Mouse (Mus musculus) lung, adult 18-20 months (tissue): ENCODE measurements around the gene Vps35l.

Source experiments
- DNase-seq, 2 experiments: peaks; one replicate each; pipeline ENCODE4 v3.0.0; 2022; ENCODE audit warnings: mixed read lengths in 2 of 2

Vps35l gene

DNA sequence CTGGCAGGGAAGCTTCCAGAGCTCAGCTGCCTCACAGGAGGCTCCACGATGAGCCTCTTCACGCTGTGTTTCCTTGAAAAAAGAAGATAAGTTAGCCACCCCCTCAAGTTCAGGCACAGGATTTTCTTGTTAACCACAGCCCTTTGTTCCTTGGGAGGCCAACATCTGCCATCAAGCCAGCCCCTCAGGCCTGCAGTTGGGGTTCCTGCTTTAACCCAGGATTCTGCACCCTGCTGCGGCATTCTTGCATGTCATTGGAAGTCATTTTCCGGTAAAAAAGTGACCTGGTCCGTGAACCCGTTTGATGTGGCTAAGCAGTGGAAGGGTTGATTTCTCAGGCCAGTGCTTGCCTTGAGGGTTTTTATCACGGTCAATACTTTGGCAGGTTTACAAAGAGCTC, 84.4 kb downstream of the Vps35l start:
- DNase-seq = no peak

DNA sequence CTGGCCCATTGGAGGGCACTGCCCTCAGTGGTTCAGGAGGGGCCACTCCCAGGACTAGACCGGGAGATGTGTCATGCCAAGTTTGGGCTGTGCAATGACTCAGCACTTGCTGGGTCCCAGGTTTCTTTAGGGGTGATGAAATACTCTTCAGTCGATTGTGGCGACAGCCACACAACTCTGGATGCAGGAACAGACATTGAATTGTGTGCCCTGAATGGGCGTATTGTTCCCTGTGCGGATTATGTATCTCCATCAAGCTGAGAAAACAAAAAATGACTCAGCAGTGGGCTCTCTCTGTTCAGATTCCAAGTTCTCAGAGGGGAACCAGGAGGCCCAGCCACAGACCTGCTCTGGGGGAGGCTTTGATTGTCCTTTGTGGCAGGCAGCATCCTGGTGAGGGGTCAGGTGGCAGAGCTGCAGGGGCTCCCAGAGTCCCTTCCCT, 88.0 kb downstream of the Vps35l start:
- DNase-seq = peak; percentile 43 to 54

DNA sequence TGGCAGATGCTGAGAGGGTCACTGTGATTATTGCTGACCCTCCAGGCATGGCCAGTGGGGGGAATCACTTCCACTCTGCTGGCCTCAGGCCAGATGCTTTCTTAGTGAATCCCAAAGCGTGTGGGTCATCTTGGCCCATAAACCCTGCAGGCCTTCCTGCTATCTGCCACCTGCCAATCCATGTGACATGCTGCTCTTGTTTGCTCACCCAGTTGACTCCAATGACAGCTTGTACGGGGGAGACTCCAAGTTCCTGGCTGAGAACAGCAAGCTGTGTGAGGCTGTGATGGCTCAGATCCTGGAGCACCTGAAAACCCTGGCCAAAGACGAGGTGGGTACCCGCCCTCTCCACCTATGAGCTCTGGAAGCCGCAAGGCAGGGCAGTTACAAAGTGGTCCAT, 97.9 kb downstream of the Vps35l start:
- DNase-seq = no peak

DNA sequence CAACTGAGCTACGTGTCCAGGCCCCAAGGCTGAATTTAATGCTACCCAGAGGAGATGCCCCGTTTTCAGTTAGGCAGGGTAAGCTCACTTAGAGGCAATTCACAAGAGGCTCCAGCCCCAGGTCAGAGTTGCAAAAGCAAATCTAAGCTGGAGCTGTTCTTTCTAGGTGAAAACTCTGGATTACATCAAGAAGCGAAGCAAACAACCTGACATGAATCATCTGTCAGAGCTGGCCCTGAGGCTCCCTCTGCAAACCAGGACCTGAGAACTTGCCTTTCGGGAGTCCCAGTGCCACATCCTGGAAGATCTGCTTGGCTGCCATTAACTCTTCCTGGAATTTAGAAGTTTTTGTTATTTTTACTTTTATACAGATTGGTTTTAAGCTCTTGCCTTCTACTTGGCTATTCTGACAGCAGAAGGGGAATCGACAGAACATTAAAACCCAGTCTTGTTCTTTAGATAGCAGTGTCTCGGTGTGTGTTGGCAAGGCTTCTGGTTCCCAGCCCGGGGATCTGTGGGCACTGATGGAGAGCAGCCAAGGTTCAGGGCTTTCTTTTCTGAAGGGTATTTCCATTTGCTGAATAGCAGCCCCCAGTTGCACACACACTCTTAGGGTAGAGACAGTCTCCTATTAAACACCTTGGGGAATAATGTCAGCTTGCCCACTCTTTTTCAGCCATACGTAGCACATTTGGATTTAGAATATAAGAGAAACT, 101.2 kb downstream of the Vps35l start:
- no peak for DNase-seq

DNA sequence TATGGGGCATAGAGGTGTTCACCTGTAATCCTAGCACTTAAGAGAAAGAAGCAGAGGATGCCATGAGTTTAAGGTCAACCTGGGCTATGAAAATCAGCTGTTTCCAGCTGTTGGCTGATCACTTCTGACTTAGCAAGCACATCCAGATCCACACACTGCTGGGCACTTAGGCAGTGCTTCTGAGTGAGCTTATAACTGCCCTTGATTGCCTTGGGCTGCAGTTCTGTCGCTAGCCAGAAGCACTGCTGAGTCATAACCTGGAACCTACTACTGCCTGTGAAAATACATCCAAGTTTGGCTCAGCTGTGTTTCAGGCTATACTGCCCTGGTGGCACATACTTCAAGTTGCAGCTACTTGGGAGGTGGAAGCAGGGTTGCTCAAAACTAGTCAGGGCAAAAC, 101.8 kb downstream of the Vps35l start:
- no peak for DNase-seq

DNA sequence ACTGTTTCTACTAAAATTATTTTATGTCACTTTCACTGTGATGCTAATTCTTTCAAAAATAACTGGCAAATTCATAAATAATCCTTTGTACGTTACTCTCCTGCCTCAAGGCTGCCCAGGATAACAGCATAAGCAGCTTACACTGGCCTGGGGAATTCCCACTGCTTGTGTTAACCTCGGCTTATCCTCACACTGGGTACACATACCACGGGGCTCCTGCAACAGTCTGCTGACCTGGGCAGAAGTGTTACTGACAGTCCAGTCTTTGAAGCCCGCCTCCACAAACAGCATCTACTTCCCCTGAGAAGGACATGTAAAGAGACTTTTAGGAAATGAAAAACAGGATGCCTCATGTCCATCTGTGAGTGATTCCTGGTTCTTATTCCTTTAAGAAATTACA, 102.9 kb downstream of the Vps35l start:
- no peak for DNase-seq

DNA sequence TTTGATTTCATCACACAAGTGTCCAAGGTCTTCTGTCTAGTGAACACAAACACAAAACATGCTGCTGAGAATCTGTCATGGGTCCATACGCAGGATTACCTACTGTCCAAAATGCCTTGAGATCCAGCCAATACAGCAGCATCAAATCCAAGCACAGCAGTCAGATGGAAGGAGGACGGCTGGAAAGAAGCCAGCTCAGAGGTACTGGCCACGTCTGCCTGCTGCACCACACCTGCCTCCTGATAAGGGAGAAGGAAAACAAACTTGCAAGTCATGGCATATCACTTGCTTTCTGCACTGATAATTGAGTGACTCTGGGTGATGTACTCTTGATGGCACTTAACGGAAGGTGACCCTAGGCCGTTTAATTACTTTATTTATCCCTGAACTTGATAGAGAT, 105.1 kb downstream of the Vps35l start:
- DNase-seq = no peak

DNA sequence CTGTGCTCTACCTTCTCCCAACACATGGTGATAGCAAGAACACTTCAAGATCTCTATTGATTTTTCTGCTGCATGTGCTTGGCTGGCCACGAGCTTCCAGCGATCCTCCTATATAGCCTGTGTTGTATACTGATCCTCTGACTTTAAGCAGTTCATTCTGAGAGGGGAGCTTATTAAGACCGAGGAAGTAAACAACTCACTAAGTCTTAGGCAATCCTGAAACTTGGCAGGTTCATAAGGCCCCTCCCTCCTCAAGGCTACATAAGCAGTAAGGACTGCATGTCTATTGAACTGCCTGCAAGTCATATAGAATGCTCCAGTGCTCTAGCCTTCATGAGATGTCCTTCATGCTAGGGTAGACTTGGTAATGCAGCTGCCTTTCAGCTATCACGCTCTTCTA, 106.3 kb downstream of the Vps35l start:
- peak; percentile 38 to 67 for DNase-seq

DNA sequence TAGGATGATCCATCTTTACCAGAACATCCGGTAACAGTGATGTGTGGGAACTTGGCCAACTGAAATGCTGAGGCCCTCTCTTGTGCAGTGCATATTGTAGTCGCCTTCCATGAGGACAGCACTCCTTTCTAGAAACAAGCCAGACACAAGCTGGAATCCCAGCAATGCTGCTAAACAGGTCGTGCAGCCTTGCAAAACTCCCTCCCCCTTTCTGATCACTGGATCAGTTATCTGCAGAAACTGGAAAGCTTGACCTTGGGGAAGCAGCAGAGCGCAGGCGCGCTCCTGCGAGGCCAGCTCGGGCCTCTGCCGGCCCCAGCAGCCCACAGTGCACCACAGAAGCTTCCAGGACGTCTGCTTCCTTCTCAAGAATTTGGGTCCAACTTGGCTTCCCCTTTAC, 108.8 kb downstream of the Vps35l start:
- peak; percentile 76 to 81 for DNase-seq

DNA sequence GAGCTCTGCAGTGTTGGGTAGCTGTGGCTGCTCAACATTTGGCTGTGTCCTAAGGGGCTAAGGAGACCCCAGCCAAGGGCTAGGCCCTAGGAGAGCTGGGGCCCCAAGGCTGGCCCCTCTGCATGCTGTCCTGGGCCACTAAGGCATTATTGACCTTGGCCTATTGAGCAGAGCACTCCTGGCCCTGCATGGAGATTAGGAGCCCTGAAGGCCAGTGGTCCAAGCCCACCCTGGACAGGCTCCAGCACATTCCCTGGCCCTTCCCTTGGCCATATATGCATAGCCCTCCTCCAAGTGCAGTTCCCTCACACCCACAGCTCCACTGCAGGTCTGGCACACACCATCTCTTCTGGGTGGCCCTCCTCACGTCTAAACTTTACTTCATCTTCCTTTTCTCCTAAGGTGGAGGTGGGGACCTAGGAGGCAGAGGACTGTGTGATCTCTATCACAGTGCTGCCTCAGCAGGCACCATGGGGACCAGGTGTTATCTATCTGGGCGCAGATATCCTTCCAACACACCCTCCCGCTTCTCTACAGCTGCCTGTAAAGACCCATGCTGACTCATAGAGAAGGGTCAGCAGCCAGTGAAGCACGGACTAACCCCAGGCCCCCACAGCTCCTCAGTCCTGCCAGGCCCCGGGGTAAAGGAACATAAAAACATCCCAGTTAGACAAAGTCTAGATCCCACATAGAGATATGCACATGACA, 109.7 kb downstream of the Vps35l start:
- DNase-seq = no peak

DNA sequence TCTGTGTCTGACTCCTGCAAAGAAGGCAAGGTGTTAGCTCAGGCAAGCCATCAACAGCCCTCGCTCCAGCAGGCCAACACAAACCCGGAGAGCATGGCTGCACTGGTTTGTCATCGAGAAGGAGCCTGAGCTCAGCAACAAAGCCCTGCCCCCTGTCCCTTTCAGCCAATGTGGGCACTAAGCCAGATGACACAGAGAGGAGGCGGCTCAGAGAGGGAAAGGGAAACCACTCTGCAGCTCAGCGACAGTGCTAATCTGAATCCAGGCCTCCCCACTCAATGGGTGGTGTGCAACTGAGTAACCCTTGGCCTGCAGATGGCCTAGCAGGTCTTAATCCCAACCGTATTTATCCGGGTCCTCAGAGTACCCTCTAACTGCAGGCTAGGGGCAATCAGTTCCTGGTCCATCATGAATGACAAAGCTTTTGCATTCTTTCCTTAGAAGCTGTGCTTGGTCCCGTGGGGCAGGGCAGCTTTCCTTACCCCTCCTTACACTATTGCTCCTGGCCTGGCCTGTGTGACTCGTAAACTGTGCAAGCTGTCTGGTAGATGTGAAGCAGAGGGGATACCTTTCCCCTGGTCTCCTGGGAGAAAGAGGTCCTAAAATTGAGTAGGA, 110.8 kb downstream of the Vps35l start:
- DNase-seq = peak; percentile 25 to 55

DNA sequence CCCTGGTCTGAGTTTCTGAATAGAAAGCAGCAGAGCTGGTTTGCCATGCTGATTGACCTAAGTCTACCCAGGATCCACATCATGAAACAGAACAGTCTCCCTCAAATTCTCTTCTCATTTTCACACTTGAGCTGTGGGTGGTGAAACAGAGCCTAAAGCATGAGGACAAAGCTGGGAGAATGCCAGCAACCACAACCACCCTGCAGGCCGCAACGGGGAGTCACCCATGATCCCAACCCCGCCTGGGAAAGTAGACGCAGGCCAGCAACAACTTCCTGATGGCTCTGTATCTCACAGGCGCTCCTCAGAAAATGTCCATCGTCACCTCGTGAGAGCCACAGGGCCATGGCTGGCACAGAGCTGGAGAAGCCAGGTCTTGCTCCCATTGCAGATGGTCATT, 111.5 kb downstream of the Vps35l start:
- peak; percentile 66 to 71 for DNase-seq

DNA sequence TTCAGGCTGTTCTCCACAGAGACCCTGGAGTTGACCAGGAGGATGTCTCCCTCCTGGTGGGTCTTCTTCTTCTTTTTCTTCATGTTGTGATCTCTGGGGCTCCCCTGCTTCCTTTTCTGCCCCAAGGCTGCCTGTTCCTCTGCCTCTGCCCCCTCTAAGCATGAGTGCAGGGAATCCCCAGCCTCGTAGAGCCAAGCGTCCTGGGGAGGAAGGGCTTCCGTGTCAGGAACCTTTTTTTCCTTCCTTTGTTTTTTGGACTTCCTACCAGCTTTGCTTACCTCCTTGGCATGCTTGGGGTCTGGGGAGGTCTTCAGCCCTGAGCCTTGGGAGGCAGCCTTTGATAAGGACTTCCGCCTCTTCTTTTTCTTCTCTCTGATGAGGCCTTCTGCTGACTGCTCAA, 112.6 kb downstream of the Vps35l start:
- no peak for DNase-seq

DNA sequence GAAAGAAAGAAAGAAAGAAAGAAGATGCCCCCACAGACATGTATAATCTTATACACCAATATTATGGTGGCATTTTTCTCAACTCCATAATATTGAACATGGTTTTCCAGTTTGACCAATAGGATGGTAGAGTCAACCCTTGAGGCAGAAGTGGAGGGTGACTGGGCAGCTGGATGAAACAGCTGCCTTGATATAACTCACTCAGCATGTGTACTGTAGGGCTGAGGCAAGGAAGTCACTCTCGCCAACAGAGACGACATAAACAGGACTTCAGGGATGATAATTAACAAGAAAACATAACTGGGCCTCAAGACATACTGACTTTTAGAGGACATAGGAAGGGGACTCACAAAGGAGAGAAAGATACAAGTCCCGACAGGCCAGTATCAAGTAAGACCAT, 114.6 kb downstream of the Vps35l start:
- no peak for DNase-seq

DNA sequence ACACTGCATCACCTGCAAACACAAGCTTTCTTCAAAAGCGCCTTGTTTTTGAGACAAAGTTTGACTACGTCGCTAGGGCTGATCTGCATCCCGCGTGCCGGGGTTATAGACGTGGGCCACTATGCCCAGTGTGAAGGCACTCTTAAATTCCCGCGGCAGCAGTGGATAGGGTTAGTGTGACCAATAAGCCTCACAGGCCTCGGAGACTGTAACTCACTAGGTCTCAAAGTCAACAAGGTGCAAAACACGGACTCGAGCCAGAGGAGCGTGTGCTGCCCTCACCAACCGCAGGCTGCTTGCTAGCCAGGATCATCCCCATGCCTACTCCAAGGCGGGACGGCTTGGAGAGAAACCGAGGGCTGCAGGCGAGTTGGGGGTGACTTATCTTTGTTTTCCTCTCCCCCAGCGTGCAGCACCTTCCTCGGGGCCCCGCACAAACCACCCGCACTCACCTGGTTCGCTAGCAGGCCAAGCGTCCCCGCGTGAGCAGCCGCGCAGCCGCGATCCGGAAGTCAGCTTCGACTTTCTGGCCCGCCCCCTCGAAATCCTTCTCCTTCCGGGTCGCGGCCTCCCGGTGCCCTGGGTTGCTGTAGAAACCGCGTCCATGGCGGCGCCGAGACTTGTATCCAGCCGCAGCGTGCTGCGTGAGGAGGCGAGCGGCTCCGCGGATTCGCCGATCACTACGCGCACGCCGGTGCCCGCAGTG, 115.3 kb downstream of the Vps35l start, which contains the start of gene Iqck:
Iqck (plus strand) TSS at position 582 of the 706 bp plus-strand sequence.
- peak; percentile 90 to 93 for DNase-seq

DNA sequence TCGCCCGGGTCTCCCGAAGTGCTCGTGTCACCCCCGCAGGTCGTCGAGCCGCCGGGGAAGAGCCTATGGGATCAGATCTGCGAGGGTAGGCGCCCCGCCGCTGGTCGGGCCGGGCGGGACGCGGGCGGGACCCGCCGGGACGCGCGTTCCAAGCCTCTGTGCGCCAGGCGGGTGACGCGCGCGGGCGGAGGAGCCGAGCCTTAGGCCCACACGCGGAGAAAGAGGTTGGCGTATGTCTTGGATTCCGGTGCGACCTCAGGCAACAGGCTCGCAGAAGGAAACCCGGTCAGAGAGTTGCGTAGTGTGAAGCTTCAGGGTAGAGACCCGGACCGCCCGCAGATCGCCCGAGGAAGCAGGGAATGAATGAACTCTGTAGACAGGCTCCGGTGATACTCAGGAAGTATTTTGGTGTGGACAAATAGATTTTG, 115.9 kb downstream of the Vps35l start, which contains the start of gene Knop1:
Knop1 (minus strand) TSS at position 378 of the 428 bp plus-strand sequence.
- no peak for DNase-seq

DNA sequence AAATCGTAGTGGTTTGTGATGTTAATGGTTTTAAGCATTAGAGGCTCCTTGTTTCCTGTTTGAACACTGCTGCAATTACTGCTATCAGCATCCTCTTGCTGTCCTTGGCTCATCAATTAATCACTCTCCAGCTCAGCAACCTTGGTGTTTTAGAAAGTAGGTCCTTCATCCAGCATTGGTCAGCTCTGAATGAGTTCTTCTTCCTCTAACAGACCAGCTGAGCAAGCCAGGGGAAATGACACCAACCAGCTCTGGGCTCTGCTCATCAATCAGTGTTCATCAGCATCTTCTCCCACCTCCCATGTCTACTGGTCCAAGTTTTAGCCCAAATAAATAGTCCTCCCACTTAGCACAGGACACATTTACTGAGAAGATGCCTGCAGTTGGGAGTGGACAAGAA, 118.6 kb downstream of the Vps35l start:
- DNase-seq = no peak

DNA sequence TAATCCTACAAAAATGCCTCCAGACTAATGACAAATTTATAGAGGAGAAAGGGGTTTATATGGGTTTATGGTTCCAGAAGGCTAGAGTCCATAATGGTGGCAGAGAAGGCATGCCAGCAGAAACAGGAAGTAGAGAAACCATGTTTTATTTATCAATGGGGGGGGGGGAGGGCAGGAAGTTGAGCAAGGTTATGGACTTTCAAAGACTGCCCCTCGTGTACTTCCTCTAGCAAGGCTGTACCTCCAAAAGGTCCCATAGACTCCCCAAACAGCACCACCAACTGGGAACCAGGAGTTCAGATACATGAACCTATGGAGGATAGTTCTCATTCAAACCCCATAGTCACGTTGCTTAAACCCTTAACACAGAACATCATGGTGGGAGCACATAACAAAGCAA, 125.3 kb downstream of the Vps35l start:
- no peak for DNase-seq

DNA sequence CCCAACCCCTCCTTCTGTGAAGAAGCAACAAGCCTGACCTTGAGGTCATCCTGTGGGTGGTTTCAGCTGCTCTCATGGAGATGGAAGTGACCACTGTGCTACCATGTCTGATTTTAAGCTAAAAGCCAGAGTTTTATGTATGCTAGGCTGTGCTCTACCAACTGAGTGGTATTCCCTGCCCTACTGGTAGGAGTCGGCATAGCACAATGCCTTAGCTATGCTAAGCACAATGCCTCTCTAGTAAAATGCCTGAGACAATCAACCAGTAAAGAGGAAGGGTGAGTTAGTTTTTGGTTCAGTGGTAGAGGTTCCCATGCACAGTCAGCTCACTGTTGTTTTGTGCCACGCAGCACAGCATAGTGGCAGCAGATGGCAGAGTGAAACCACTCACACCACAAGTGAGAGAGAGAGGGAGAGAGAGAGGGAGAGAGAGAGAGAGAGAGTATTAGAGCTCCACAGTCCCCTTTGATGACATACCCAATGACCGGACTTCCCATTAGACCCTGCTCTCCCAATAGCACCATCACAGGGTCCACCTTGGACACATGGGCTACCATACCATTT, 139.5 kb downstream of the Vps35l start:
- DNase-seq = no peak

DNA sequence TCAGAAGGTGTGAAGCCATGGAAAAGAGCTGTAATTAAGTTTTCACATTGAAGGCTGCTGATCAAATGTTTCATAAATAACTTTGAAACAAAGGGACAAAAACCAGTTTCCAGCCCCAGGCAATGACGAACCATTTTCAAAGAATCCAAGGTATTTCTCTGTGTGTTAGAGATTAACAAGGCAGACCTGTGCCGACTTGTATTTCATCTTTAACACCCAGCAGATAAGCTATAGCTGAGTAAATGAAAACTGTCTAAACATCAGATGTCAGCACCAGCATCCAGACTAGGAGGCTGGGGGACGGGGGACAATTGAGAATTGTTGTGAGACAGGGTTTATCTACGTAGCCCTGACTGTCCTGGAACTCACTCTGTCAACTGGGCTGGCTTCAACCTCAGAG, 143.9 kb downstream of the Vps35l start:
- DNase-seq = no peak

DNA sequence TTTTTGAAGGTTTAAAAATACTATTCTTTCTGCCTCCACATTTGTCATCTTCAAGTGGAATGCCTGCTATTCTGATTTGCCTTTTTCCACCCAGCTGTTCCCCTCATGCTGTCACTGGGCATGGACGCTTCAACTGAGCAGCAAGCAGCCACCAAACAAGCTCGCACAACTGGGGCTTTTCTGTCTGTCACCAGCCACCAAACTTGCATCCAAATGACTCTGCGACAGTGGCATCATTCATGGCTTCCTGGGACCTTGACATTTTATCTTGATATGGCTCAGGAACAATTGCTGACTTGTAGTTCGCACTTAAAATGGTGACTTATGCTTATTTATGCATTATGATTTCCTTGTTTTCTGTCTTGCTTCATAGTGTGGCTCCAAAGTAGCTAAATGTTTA, 144.9 kb downstream of the Vps35l start:
- no peak for DNase-seq

DNA sequence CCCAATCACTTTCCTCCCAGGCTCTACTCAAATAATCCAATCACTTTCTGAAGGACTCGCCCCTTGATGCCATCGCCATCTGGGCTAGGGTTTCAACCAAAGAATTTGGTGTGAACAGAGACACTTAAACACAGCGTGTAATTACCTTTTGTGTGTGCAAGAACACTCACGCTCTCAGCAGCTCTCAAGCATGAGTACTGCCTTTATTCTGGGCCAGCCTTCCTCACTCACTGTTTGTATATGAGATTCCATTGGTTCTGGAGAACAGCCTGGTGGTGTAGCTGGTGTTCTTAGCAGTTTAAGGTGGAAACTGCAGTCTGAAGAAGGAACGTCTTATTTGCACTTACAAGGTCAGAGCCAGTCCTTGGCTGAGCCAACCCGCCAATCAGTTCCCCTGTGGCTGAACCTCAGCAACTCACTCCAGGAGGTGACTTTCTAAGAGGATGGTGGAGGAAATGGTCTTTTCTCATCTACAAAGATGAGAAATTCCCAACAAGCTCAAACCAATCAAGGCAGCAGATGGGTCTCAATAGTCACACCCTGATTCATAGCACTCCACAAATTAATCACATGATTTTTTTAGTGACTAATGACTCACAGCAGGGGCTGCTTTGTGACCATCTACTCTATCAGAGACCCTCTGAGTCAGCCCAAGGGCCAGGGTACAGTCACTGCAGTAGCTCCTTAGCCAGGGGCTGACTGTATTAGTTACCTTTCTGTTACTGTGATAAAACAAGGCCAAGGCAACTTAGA, 147.5 kb downstream of the Vps35l start:
- DNase-seq = peak; percentile 19 to 57
